ENCODE assay signal across 8 mouse cellular contexts in the genomic region with DNA sequence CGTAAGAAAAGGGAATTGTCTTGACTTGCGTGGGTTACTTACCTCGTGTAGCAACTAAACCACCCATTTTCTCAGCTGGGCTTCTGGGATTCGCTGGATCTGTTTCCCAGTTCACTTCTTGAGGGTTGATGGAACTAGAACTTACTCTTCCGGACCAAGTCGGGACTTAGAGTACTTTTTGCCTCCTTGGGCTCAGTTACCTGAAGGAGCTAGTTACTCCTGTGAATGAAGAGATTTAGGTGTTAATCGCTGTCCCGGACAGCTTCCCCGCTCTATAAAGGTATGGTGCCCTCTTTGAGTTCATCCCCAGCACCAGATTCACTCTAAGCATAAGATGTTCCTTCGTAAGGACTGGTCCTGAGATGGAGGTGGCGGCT. TPM values are rescaled to one million over a fixed set of nuclear protein-coding genes. Genes with fewer than 3 reads are reported as not detected.
DNase-seq lines count a peak whose midpoint lies in the region; ATAC-seq and TF ChIP-seq lines count a peak whose summit lies in the region.

No protein-coding gene starts in this region.

- H3K36me3 ChIP-seq in liver, adult 2 months (ENCODE audit: control insufficient read depth, insufficient read depth, low read length) = no peaks in the 10 kb centered on the region
- H3K36me3 ChIP-seq in heart, embryonic 15.5 days = no peaks in the 10 kb centered on the region
- no peaks in the 10 kb centered on the region for H3K36me3 ChIP-seq in liver, embryonic 15.5 days (replicated peaks)

- H3K4me3 ChIP-seq in liver, adult 2 months (ENCODE audit: insufficient read depth, low read depth, low read length) = peak overlapping the region; percentile 95
- H3K4me3 ChIP-seq in bone marrow, adult 2 months (replicated peaks; ENCODE audit: control insufficient read depth, low read depth, low read length) = peak overlapping the region; percentile 91
- H3K4me3 ChIP-seq in heart, embryonic 15.5 days = peak overlapping the region; percentile 93
- H3K4me3 ChIP-seq in liver, embryonic 15.5 days (replicated peaks) = peak overlapping the region; percentile 91

- peak overlapping the region; percentile 60 for H3K27ac ChIP-seq in liver, adult 2 months (replicated peaks; ENCODE audit: insufficient read depth, low read depth, low read length)
- H3K27ac ChIP-seq in bone marrow, adult 2 months (ENCODE audit: control insufficient read depth, insufficient read depth, low read depth, low read length, poor library complexity) = no peak overlapping the region
- H3K27ac ChIP-seq in heart, embryonic 15.5 days = peak overlapping the region; percentile 97
- H3K27ac ChIP-seq in liver, embryonic 15.5 days (replicated peaks) = peak overlapping the region; percentile 94

- DNase-seq in liver, adult 2 months (ENCODE audit: extremely low read depth, low read depth, low spot score) = no peak
- no peak for DNase-seq in liver
- DNase-seq in right cerebral cortex, postnatal 14 days = no peak
- no peak for DNase-seq in cerebellum, adult 9-10 months
- no peak for DNase-seq in frontal cortex, postnatal 25 days (ENCODE audit: low spot score in 2 of 2)

- no peak for ATAC-seq in heart, embryonic 15.5 days (replicated peaks; ENCODE audit: insufficient number of reproducible peaks, insufficient read depth, low FRiP score, low read depth)
- no peak for ATAC-seq in liver, embryonic 15.5 days (ENCODE audit: insufficient read depth)

- no peaks in the 10 kb centered on the region for H3K27me3 ChIP-seq in liver, adult 2 months (ENCODE audit: control insufficient read depth, insufficient read depth, low read length)
- no peaks in the 10 kb centered on the region for H3K27me3 ChIP-seq in heart, embryonic 15.5 days
- H3K27me3 ChIP-seq in liver, embryonic 15.5 days = no peaks in the 10 kb centered on the region

- no peak for TF ChIP-seq CTCF in liver, adult 2 months (IDR thresholded peaks at IDR 0.05; ENCODE audit: low read depth, low read length)
- no peak for TF ChIP-seq CTCF in bone marrow, adult 2 months (IDR thresholded peaks at IDR 0.05; ENCODE audit: control insufficient read depth, insufficient read depth, low read length)

- no peak for TF ChIP-seq POLR2A in liver, adult 2 months (IDR thresholded peaks at IDR 0.05; ENCODE audit: extremely low read depth, insufficient read depth, low read length)
- no peak for TF ChIP-seq POLR2A in bone marrow, adult 2 months (IDR thresholded peaks at IDR 0.05; ENCODE audit: borderline replicate concordance, control insufficient read depth, low read depth, low read length)

- 9% methylated on average over 11 of the region's 11 CpGs for WGBS in liver, adult 2 months
- WGBS in bone marrow, adult 2 months = 16% methylated on average over 11 of the region's 11 CpGs
- 1% methylated on average over 11 of the region's 11 CpGs for WGBS in heart, embryonic 15.5 days
- WGBS in liver, embryonic 15.5 days (ENCODE audit: insufficient replicate concordance) = 4% methylated on average over 11 of the region's 11 CpGs

- peaks cover 31% of the 10 kb centered on the region for H3K79me2 ChIP-seq in liver, adult 2 months (ENCODE audit: control insufficient read depth, insufficient read depth, low read length)

- H3K4me1 ChIP-seq in liver, adult 2 months (ENCODE audit: control insufficient read depth, insufficient read depth, low read length) = peaks cover 16% of the 10 kb centered on the region
- no peaks in the 10 kb centered on the region; the same call in 1 of the 2 replicates for H3K4me1 ChIP-seq in bone marrow, adult 2 months (ENCODE audit: control insufficient read depth, insufficient read depth, low read length)
- H3K4me1 ChIP-seq in heart, embryonic 15.5 days (replicated peaks) = peaks cover 38% of the 10 kb centered on the region
- H3K4me1 ChIP-seq in liver, embryonic 15.5 days (replicated peaks) = peaks cover 48% of the 10 kb centered on the region

- no peaks in the 10 kb centered on the region for H3K9me3 ChIP-seq in heart, embryonic 15.5 days (replicated peaks)
- H3K9me3 ChIP-seq in liver, embryonic 15.5 days (replicated peaks) = no peaks in the 10 kb centered on the region

- H3K4me2 ChIP-seq in heart, embryonic 15.5 days = peak overlapping the region; percentile 74
- peak overlapping the region; percentile 79 for H3K4me2 ChIP-seq in liver, embryonic 15.5 days

- H3K9ac ChIP-seq in liver, adult 2 months (ENCODE audit: low read depth, low read length) = peak overlapping the region; percentile 98
- H3K9ac ChIP-seq in heart, embryonic 15.5 days = peak overlapping the region; percentile 95
- peak overlapping the region; percentile 95 for H3K9ac ChIP-seq in liver, embryonic 15.5 days

RNA-seq across cellular contexts. Expression of a gene that starts 1.1 kb away (rescaled TPM):
- 6.3 and 7.7 TPM in 2 replicates for total RNA-seq in liver, adult 2 months (2014; rRNA removed)
- 6.6 and 7.1 TPM in 2 replicates for polyA plus RNA-seq in liver, adult 2 months (2012; rRNA removed)
- polyA plus RNA-seq in bone marrow, adult 2 months (2011; ENCODE audit: insufficient read depth, insufficient read length, low replicate concordance, missing spikeins) = 13.9 and 17.5 TPM in 2 replicates
- 7.1 and 9.5 TPM in 2 replicates for polyA plus RNA-seq in heart, embryonic 15.5 days (2015; fragmentation: Nextera tagmentation; extraction: Ambion mirVana)
- 3.4 and 3.5 TPM in 2 replicates for polyA plus RNA-seq in liver, embryonic 15.5 days (2015; fragmentation: Nextera tagmentation; extraction: Ambion mirVana)

RNA-seq across cellular contexts. Expression of a gene that starts 29.1 kb away (rescaled TPM):
- total RNA-seq in liver, adult 2 months (2014; rRNA removed) = 2.2 and 2.8 TPM in 2 replicates
- polyA plus RNA-seq in liver, adult 2 months (2012; rRNA removed) = 4.7 and 9.2 TPM in 2 replicates
- 24.7 and 68.6 TPM in 2 replicates for polyA plus RNA-seq in bone marrow, adult 2 months (2011; ENCODE audit: insufficient read depth, insufficient read length, low replicate concordance, missing spikeins)
- polyA plus RNA-seq in heart, embryonic 15.5 days (2015; fragmentation: Nextera tagmentation; extraction: Ambion mirVana) = 4.6 and 6.9 TPM in 2 replicates
- polyA plus RNA-seq in liver, embryonic 15.5 days (2015; fragmentation: Nextera tagmentation; extraction: Ambion mirVana) = 2.3 and 2.6 TPM in 2 replicates

RNA-seq across cellular contexts. Expression of a gene that starts 40.1 kb away (rescaled TPM):
- total RNA-seq in liver, adult 2 months (2014; rRNA removed) = 6.8 and 10.8 TPM in 2 replicates
- polyA plus RNA-seq in liver, adult 2 months (2012; rRNA removed) = 33.8 and 34.4 TPM in 2 replicates
- 45.5 and 67.3 TPM in 2 replicates for polyA plus RNA-seq in bone marrow, adult 2 months (2011; ENCODE audit: insufficient read depth, insufficient read length, low replicate concordance, missing spikeins)
- polyA plus RNA-seq in heart, embryonic 15.5 days (2015; fragmentation: Nextera tagmentation; extraction: Ambion mirVana) = 10.8 and 15.9 TPM in 2 replicates
- 6.1 and 7.9 TPM in 2 replicates for polyA plus RNA-seq in liver, embryonic 15.5 days (2015; fragmentation: Nextera tagmentation; extraction: Ambion mirVana)

RNA-seq across cellular contexts. Expression of a gene that starts 46.1 kb away (rescaled TPM):
- 59.3 and 64.3 TPM in 2 replicates for total RNA-seq in liver, adult 2 months (2014; rRNA removed)
- polyA plus RNA-seq in liver, adult 2 months (2012; rRNA removed) = 67.7 and 68.0 TPM in 2 replicates
- polyA plus RNA-seq in bone marrow, adult 2 months (2011; ENCODE audit: insufficient read depth, insufficient read length, low replicate concordance, missing spikeins) = 11.6 and 29.3 TPM in 2 replicates
- polyA plus RNA-seq in heart, embryonic 15.5 days (2015; fragmentation: Nextera tagmentation; extraction: Ambion mirVana) = 76.0 and 86.2 TPM in 2 replicates
- 27.6 and 28.1 TPM in 2 replicates for polyA plus RNA-seq in liver, embryonic 15.5 days (2015; fragmentation: Nextera tagmentation; extraction: Ambion mirVana)

RNA-seq across cellular contexts. Expression of a gene that starts 50.7 kb away (rescaled TPM):
- total RNA-seq in liver, adult 2 months (2014; rRNA removed) = 0.09 and 0.13 TPM in 2 replicates
- polyA plus RNA-seq in liver, adult 2 months (2012; rRNA removed) = 0.12 and 0.16 TPM in 2 replicates
- not detected in 2 replicates for polyA plus RNA-seq in bone marrow, adult 2 months (2011; ENCODE audit: insufficient read depth, insufficient read length, low replicate concordance, missing spikeins)
- 2.2 and 3.0 TPM in 2 replicates for polyA plus RNA-seq in heart, embryonic 15.5 days (2015; fragmentation: Nextera tagmentation; extraction: Ambion mirVana)
- 0.37 and 0.47 TPM in 2 replicates for polyA plus RNA-seq in liver, embryonic 15.5 days (2015; fragmentation: Nextera tagmentation; extraction: Ambion mirVana)
